Mouse (Mus musculus): ENCODE measurements around the gene Pkd1l2.

Pkd1l2 gene

GRCm38 (mm10) chr8:116952428-116952827 lies 129.8 kb downstream of the Pkd1l2 start:
- DNase-seq: no peak

GRCm38 (mm10) chr8:116951778-116952177 lies 130.5 kb downstream of the Pkd1l2 start:
- no peak for DNase-seq

GRCm38 (mm10) chr8:116951369-116951768 lies 130.9 kb downstream of the Pkd1l2 start:
- no peak for DNase-seq

GRCm38 (mm10) chr8:116947589-116947988 lies 134.7 kb downstream of the Pkd1l2 start:
- peak; percentile 10 to 24 for DNase-seq

GRCm38 (mm10) chr8:116946851-116947250 lies 135.4 kb downstream of the Pkd1l2 start:
- no peak for DNase-seq

- DNase-seq: peak; percentile 35 to 38
Observed at GRCm38 (mm10) chr8:116946268-116946838, 135.9 kb downstream of the Pkd1l2 start.

Measured in B cell, adult 2 months (primary cell).